Mouse (Mus musculus) brain, embryonic 14.5 days (tissue): ENCODE results near the gene Hnrnpa3. TPM values are rescaled to one million over a fixed set of nuclear protein-coding genes. Genes with fewer than 3 reads are reported as not detected.

Experiments used
- DNase-seq: peaks from one replicate; pipeline ENCODE4 v3.0.0-alpha.2; 2011; ENCODE audit warnings: low read depth
- CTCF ChIP-seq: fragments of 200-500 bp; IDR thresholded peaks from 2 replicates; pipeline ENCODE4 v1.5.1; 2012; ENCODE audit warnings: inconsistent platforms, mild to moderate bottlenecking, moderate library complexity, borderline replicate concordance; ENCODE audit not compliant: insufficient read depth, insufficient read length; ENCODE audit errors: extremely low read depth
- POLR2A ChIP-seq: fragments of 200-500 bp; IDR thresholded peaks from 2 replicates; pipeline ENCODE4 v1.6.1; 2012; ENCODE audit warnings: mild to moderate bottlenecking, inconsistent platforms, borderline replicate concordance; ENCODE audit not compliant: poor library complexity, insufficient read depth, insufficient read length, severe bottlenecking; ENCODE audit errors: extremely low read depth
- polyA plus RNA-seq: library from polyadenylated mRNA; depleted of rRNA; stranded (reverse); fragments of >200 nt; gene quantifications from 2 replicates; pipeline ENCODE4 v1.2.3, GENCODE M21; 2012

The Hnrnpa3 gene
- polyA plus RNA-seq, 1 experiment = 481 TPM

DNA sequence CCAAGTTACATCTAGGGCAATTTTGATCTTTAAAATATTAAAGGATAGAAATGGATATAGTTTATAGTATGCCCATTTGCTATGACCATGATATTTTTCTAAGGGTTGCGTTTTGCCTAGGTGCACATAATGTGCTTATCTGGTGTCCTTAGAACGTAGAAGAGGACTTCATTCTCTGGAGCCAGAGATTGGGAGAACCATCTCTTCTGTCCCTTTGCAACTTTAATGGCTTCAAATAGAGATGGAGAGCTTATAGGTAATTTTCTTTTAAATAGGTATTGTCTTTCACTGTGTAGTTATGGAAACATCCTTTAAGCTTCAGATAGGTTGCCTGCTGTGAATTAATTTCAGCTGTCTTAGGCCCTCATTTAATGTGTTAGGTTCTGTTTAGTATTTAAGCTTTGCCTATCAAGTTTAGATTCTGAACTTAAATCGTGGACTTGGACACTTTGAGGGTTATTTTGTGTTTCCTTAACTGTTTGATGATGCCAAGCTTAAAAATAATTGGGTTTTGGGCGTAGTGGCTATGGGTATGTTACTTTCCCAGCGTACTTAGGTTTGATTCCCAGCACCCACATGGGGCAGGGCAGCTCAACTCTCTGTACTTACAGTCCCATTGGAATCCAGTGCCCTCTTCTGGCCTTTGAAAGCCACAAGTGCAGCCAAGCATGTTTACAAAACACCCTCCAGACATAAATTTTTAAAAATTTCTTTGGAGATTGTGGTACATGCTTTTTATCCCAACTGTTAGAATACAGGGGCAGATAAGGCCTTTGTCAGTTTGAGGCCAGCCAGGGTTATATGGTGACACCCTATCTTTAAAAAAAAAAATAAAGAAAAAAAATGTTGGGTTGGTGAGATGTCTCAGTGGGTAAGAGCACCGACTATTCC lies 11.6 kb downstream of the Hnrnpa3 start:
- TF ChIP-seq POLR2A = no peak
- no peak for TF ChIP-seq CTCF
- DNase-seq = no peak

DNA sequence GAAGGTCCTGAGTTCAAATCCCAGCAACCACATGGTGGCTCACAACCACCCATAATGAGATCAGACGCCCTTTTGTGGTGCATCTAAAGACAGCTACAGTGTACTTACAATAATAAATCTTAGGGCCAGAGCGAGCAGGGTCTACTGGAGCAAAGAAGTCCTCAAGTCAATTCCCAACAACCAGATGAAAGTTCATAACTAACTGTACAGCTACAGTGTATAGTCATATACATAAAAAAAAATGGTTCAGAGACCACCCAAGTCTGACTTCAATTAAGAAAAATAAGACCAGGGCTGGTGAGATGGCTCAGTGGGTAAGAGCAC lies 12.2 kb downstream of the Hnrnpa3 start:
- no peak for DNase-seq
- TF ChIP-seq POLR2A (no peak), CTCF (no peak)

DNA sequence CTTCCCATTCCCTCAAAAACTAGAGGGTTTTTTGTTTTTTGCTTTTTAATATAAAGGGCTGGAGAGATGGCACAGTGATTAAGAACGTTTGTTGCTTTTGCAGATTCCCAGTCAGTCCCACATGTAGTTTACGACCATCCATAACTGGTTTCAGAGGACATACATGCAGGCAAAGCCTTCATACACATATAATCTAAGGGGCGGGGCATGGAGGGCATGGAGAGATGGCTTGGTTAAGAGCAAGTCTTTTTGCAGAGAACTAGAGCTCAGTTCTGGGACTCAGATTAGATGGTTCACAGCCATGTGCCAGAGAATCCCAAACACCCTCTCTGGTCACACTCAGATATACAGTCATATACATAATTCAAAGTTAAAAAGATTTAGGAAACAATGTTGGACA lies 13.5 kb downstream of the Hnrnpa3 start:
- DNase-seq = no peak
- no peak for TF ChIP-seq CTCF
- no peak for TF ChIP-seq POLR2A

DNA sequence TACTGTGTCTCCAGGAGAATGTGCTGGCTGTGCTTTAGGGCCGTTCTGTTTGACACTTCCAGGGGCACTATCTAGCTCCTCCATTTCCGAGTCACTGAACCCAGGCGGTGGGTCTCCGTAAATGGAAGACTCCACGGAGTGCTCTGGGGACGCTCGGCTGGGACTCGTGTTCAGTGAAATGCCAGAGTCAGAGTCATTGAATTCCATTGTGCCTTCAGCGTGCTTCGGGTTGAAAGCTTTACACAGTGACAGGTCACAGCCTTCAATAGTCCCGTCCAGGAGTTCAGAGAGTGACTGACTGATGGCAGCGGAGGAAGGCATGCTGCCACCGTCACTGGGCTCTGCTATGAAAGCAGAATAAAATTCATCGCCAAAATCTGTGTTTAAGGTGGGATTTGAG lies 17.5 kb downstream of the Hnrnpa3 start:
- DNase-seq = no peak
- TF ChIP-seq CTCF (no peak), POLR2A (no peak)

DNA sequence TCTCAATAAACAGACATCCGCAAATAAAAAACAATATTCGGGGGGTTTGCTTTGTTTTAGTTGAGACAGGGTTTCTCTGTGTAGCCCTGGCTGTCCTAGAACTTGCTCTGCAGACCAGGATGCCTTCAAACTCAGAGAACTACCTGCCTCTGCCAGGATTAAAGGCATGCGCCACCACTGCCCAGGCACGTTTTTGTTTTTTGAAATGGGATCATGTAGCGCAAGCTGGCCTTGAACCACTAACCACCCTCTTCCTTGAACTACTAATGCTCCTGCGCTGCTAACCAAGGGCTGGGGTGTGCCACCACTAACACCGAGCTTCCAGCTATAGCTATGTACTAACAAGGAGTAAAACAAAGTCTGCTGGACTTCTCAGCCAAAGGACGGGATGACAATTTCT lies 20.9 kb downstream of the Hnrnpa3 start:
- no peak for TF ChIP-seq POLR2A
- no peak for TF ChIP-seq CTCF
- DNase-seq = no peak

DNA sequence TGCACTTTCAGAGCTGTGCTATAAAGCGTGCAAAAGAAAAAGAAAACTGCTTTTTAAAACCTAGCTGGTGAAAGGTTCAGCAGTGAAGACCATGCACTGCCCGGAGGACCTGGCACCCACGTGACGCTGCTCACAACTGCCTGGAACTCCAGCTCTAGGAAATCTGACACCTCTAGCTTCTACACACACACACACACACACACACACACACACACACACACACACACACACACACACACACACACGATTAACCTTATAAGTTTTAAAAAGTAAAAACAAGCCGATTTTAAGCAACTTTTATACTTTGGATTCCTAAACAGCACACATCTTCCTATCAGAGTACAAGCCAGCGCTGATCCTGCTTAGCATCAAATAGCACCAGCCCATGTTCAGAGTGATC lies 22.4 kb downstream of the Hnrnpa3 start:
- DNase-seq = no peak
- TF ChIP-seq POLR2A (no peak), CTCF (no peak)

DNA sequence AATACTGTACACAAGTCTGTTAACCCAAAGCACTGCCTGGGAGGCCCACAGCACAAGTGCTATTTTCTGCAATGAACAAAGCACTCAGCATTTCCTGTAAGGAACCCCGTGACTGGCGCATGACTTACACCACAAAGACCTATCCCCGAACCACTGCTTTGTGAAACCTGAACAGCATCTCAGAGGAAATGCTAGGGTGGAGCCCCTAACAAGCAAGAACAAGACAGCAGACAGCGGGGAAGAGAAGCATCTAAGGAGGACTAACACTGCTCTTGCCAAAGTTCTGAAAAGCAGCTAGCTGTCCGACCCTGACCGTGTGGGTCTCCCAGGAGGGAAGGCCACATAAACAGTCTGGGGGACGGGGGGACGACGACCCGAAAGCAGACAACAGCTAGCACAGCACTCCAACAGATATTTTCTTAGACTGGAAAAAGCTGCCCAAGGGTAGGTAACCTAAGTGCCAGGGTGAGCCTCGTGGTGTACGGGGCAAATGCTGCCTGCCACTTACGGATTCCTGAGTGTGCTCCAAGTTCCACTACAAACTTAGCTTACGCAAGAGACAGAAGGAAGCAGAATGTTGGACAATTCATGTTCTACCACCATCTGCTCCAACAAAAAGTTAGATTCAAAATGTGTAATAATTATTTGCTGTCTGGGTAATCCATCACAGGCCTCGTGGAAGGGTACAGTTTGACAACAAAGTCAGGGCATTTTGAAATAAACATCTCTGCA lies 24.1 kb downstream of the Hnrnpa3 start:
- peak; percentile 43 for DNase-seq
- no peak for TF ChIP-seq CTCF
- TF ChIP-seq POLR2A = no peak

DNA sequence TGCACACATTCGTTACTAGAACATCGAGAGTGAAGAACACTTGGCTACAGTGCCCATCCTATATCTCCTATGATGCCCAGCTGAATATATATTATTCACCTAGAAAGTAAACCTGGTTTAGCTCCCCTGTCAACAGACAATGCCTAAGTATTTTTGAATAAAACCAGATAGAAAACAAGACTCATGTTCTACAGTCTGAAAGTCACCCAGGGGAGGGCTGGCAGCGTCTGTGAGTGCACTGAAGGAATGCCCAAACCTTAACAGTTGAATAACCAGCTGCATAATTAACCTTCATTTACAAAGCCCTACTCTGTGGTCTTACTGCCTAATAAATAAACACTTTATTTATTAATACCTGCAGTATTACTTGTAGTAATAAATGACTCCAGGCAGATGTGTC lies 25.5 kb downstream of the Hnrnpa3 start:
- DNase-seq = no peak
- TF ChIP-seq CTCF = no peak
- TF ChIP-seq POLR2A = no peak

DNA sequence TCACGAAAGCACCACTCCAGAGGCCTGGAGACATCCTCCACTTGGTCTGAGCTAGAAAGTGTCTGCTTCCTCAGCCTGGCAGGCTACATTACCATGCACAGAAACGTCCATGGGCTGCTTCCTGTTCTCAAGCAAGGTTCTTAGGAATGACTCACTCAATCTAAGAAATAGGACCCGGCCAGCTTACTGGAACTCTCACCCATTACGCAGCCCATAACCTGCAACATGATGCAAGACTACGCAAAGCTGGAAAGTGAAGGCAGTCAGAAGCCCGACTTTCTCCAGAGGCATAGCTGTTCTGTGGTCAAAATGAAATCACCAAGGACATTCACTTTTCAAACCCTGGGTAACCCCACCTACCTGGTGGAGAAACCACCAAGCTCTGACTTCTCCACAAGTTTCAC lies 26.4 kb downstream of the Hnrnpa3 start:
- no peak for DNase-seq
- TF ChIP-seq POLR2A (no peak), CTCF (no peak)

DNA sequence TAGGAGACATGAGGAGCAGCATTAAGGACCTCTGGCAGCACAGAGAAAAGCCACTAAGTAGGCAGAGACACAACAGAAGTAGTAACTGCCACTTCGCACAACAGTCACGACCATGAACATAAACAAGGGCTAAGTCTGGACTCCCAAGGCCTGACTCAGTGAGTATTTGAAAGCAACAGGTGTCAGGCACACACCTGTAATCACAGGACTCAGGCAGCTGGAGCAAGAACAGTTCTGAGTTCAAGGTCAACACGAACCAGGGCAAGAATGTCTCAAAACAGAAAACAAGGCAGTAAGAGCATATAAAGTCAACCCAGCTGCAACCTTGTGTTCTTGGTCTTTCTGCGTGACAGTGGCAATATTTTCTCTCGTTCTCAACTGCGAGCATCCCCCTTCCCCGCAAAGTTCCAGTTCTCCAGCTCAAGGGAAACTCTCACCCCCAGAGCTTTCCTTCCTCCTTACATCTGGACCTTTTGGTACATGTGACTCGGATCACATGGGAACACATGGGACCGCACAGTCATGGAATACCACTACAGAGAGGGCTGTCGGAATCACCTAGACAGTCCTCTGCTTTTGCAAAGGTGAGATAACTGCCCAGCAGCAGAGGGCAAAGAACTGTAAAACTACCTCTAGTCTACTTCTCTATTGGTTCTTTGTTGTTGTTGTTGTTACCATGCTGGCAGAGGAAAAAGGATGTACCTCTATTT lies 28.1 kb downstream of the Hnrnpa3 start:
- DNase-seq = no peak
- no peak for TF ChIP-seq CTCF
- TF ChIP-seq POLR2A = no peak

DNA sequence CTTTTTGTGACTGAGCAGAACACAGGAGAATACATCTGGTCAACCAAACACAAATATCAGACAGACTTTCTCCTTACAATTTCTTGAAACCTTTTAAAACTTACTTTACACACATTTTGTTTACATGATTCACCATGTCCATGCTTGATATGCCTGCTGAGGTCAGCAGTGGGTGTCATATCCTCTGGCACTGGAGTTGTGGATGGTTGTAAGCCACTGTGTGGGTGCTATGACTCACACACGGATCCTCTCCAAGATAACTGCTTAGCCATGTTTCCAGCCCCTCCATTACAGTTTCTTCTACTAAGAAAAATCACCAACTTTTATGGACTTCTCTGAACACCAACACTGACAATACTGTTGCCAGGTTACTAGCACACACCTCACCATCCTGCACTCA lies 29.8 kb downstream of the Hnrnpa3 start:
- TF ChIP-seq POLR2A (no peak), CTCF (no peak)
- no peak for DNase-seq

DNA sequence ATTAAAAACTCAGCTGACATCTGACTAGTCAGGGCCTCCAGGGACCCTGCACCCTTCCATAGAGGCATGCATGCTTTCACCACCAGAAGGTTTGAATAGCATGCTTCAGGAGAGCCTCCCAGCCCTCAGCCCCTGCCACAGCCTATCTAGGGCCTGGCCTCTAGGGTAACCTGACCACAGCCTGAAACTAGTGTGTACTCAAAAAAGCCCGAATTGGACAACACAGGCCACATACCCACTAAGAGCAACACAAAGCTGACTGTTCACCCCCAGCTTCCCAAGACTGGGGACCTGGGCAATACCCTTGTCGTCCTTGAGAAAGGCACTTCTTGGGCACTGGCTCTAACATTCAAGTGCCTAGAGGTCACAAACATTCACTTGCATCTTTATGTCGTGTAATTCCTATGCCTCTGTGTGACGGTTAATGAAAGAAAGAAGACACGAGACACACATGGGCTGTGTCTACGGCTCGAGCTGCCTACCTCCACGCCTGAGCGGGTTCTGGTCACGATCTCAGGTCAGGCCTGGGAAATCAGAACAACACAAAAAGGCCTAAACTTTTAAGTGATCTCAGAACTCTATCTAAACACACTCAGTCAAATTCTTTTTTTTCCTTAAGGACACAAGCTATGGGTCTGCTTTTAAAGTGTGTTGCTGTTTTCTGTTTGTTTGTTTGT lies 30.6 kb downstream of the Hnrnpa3 start:
- TF ChIP-seq POLR2A = no peak
- TF ChIP-seq CTCF = no peak
- no peak for DNase-seq
